Mouse (Mus musculus) heart, adult 11 months (tissue): Measurements from ENCODE around the gene Gm12248.

Experiments used
- DNase-seq: peaks from one replicate; pipeline ENCODE4 v3.0.0; 2022

Gene Gm12248

GRCm38 (mm10) chr11:58093021-58093528 lies at the start of gene Gm12248:
TSS of gene Gm12248 (minus strand) at chr11:58093134.
- peak; percentile 98 for DNase-seq

GRCm38 (mm10) chr11:58139466-58139865 lies 46.5 kb upstream of the Gm12248 start:
- DNase-seq = no peak

- DNase-seq = no peak
Measured at GRCm38 (mm10) chr11:58138821-58139220, 45.9 kb upstream of the Gm12248 start.

GRCm38 (mm10) chr11:58136677-58137076 lies 43.7 kb upstream of the Gm12248 start:
- no peak for DNase-seq

- no peak for DNase-seq
Measured at GRCm38 (mm10) chr11:58135296-58135695, 42.4 kb upstream of the Gm12248 start.

- no peak for DNase-seq
Measured at GRCm38 (mm10) chr11:58134869-58135268, 41.9 kb upstream of the Gm12248 start.

GRCm38 (mm10) chr11:58132026-58132425 lies 39.1 kb upstream of the Gm12248 start:
- no peak for DNase-seq

GRCm38 (mm10) chr11:58129302-58129843 lies 36.4 kb upstream of the Gm12248 start:
- DNase-seq = no peak

- no peak for DNase-seq
Measured at GRCm38 (mm10) chr11:58127544-58127943, 34.6 kb upstream of the Gm12248 start.

GRCm38 (mm10) chr11:58126397-58127160 lies 33.6 kb upstream of the Gm12248 start:
- DNase-seq = peak; percentile 96

- no peak for DNase-seq
Measured at GRCm38 (mm10) chr11:58125021-58125420, 32.1 kb upstream of the Gm12248 start.

- DNase-seq = no peak
Measured at GRCm38 (mm10) chr11:58123711-58124110, 30.8 kb upstream of the Gm12248 start.

GRCm38 (mm10) chr11:58121351-58121750 lies 28.4 kb upstream of the Gm12248 start:
- DNase-seq = no peak

- no peak for DNase-seq
Measured at GRCm38 (mm10) chr11:58120655-58121054, 27.7 kb upstream of the Gm12248 start.

- no peak for DNase-seq
Measured at GRCm38 (mm10) chr11:58117044-58117652, 24.2 kb upstream of the Gm12248 start.

GRCm38 (mm10) chr11:58116560-58116959 lies 23.6 kb upstream of the Gm12248 start:
- DNase-seq = no peak

GRCm38 (mm10) chr11:58107664-58108337 lies 14.9 kb upstream of the Gm12248 start:
- no peak for DNase-seq

GRCm38 (mm10) chr11:58107009-58107408 lies 14.1 kb upstream of the Gm12248 start:
- no peak for DNase-seq

GRCm38 (mm10) chr11:58104351-58104791 lies 11.4 kb upstream of the Gm12248 start:
- DNase-seq = no peak

- peak; percentile 100 for DNase-seq
Measured at GRCm38 (mm10) chr11:58103697-58104306, 10.9 kb upstream of the Gm12248 start, which contains the start of gene Cnot8. TSS of gene Cnot8 (plus strand) at chr11:58104153.

- no peak for DNase-seq
Measured at GRCm38 (mm10) chr11:58103344-58103653, 10.4 kb upstream of the Gm12248 start.

- DNase-seq = peak; percentile 95
Measured at GRCm38 (mm10) chr11:58102581-58103343, 9.8 kb upstream of the Gm12248 start.
